Mouse (Mus musculus) liver, embryonic 16.5 days (tissue): ENCODE measurements around the gene Dpep1. TPM values are rescaled to one million over a fixed set of nuclear protein-coding genes. Genes with fewer than 3 reads are reported as not detected.

Experiments used
- ATAC-seq: fragments of 200-750 bp; cut with Nextera tagmentation; 2 replicates; pipeline ENCODE4 v1.8.0; 2017; ENCODE audit warnings: low read depth, mild to moderate bottlenecking, moderate number of reproducible peaks, moderate library complexity
- H3K27ac ChIP-seq: fragments of 300-500 bp; sonication (generic); 2 replicates; pipeline ENCODE4 v1.5.1; 2014; ENCODE audit warnings: mild to moderate bottlenecking, low read length
- H3K27me3 ChIP-seq: fragments of 300-500 bp; sonication (generic); 2 replicates; pipeline ENCODE4 v1.6.1; 2014; ENCODE audit warnings: low read depth, low read length, mixed read lengths; ENCODE audit not compliant: control insufficient read depth, insufficient read depth
- H3K36me3 ChIP-seq: fragments of 300-500 bp; sonication (generic); 2 replicates; pipeline ENCODE4 v1.6.1; 2014; ENCODE audit warnings: mild to moderate bottlenecking; ENCODE audit not compliant: control insufficient read depth, insufficient read depth
- H3K4me1 ChIP-seq: fragments of 300-500 bp; sonication (generic); 2 replicates; pipeline ENCODE4 v1.6.1; 2014; ENCODE audit warnings: low read depth, low read length, mixed read lengths; ENCODE audit not compliant: control insufficient read depth
- H3K4me2 ChIP-seq: fragments of 300-500 bp; sonication (generic); 2 replicates; pipeline ENCODE4 v1.6.1; 2014; ENCODE audit warnings: low read depth, low read length, mixed read lengths
- H3K4me3 ChIP-seq: fragments of 300-500 bp; sonication (generic); 2 replicates; pipeline ENCODE4 v1.5.1; 2014; ENCODE audit warnings: low read depth, mild to moderate bottlenecking, low read length
- H3K9ac ChIP-seq: fragments of 300-500 bp; sonication (generic); 2 replicates; pipeline ENCODE4 v1.6.1; 2014; ENCODE audit warnings: low read depth, low read length
- H3K9me3 ChIP-seq: fragments of 300-500 bp; sonication (generic); replicated peaks from 2 replicates; pipeline ENCODE4 v1.6.1; 2016; ENCODE audit warnings: low read length; ENCODE audit not compliant: control insufficient read depth
- WGBS: fragments of 180-500 bp; shearing (Covaris S2); extraction: QIAGEN DNeasy Blood & Tissue Kit; methylation state at CpG from one replicate; pipeline ENCODE4 v1.1.7; 2014; ENCODE audit not compliant: insufficient replicate concordance; 5-methylcytosine and 5-hydroxymethylcytosine counted together
- polyA plus RNA-seq: library from polyadenylated mRNA; unstranded; fragments of >200 nt; fragmentation: Nextera tagmentation; extraction: Ambion mirVana; gene quantifications from 2 replicates; pipeline ENCODE4 v1.2.1, GENCODE M21; 2015

Gene Dpep1
- 0.12 and 0.39 TPM in 2 replicates for polyA plus RNA-seq

DNA sequence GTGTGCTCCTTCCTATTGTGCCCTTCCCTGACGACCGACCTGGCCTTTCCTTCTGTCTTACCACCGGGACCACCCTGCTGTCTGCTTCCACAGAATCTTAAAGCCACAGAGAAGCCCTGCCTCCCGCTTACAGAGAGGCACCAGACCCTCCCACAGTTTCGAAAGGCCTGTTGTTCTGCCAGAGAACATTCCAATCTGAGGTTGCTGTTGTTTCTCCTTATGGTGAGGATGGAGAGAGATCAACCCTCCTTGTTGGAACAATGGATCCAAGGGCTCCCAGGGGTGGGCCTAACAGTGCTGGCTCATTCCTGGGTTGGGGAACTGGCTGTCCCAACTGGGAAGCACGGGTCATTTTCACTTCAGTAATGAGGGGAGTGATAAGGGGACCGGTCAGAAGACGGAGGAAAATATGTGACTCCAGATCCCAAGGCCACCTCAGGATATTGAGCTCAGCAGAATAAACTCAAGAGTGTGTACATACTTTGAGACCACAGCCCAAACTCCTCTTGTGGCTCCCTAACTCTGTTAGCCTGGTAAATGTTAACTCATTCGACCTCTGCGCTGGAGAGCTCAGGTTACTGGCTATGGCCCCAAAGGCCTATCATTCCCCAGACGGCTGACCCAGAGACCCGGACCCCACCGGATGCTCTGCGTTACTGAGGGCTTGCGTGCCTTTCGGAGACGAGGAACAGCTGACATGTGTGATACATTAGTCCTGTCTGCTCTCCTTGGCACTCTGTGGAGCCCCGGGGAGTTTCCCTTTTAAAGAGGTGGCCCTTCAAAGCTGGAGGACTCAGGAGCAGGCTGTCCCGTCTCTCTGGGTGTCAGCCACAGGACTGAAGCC lies at the start of gene Dpep1:
Gene Dpep1 (plus strand): TSS at position 677 of the 844 bp plus-strand sequence.
- no peaks in the 10 kb centered on the region for H3K27me3 ChIP-seq
- H3K9ac ChIP-seq, result no peak within 1 kb of the TSS
- WGBS, result 50% methylated on average over 19 of the region's 19 CpGs
- no peak within 1 kb of the TSS for H3K27ac ChIP-seq
- ATAC-seq, result no peak
- no peaks in the 10 kb centered on the region for H3K36me3 ChIP-seq
- no peak within 1 kb of the TSS for H3K4me2 ChIP-seq
- H3K4me1 ChIP-seq, result peaks cover 10% of the 10 kb centered on the region
- H3K4me3 ChIP-seq, result no peak within 1 kb of the TSS
- no peaks in the 10 kb centered on the region for H3K9me3 ChIP-seq

DNA sequence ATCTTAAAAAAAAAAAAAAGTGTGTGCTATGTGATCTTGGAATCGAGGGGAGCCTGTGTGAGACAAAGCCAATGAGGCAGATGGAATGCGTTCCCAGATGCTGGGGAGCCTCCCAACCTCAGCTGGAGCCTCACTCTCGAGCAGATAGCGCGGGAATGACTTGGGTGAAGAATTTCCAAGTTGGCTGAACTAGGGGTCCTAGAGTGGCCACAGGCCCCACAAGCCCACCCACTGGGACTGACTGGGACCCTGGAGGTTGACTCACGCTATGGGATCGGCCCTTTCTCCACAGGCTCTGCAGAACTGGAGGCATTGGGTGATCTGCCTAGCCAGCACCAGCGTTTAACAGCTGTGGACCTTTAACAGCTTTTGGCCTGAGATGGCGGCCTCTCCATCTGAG lies 49.8 kb upstream of the Dpep1 start:
- Histone ChIP-seq H3K4me1 (no peaks in the 10 kb centered on the region), H3K27me3 (no peaks in the 10 kb centered on the region), H3K9ac (no peak overlapping the region), H3K36me3 (no peaks in the 10 kb centered on the region), H3K4me3 (no peak overlapping the region), H3K9me3 (peaks cover 3% of the 10 kb centered on the region; the same call in 1 of the 2 replicates), H3K4me2 (no peak overlapping the region), H3K27ac (no peak overlapping the region)
- no peak for ATAC-seq
- 68% methylated on average over 9 of the region's 9 CpGs for WGBS

DNA sequence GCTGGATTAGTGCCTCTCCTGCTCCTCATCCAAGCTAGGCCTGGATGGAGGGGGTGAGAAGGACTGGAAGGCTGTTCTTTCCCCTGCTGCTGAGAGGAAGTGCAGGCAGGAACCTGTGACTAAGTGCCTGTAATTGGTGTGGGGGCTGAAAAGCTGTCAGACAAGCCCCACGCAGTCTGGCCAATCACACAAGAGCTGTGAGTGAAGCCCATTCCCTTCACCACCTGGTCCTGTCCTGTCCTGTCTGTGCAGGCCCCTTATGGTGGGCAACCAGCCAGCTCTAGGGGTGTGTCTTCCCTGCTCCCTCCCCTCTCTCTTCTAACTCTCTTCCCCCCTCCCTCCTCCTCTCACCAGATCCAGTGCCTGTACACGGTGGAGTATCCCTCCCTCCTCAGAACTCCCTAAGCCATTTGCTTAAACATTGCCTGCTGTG lies 48.4 kb upstream of the Dpep1 start:
- H3K27me3 ChIP-seq, result no peaks in the 10 kb centered on the region
- H3K9me3 ChIP-seq, result peaks cover 3% of the 10 kb centered on the region; the same call in 1 of the 2 replicates
- H3K27ac ChIP-seq, result no peak overlapping the region
- ATAC-seq, result no peak
- no peak overlapping the region for H3K4me3 ChIP-seq
- no peak overlapping the region for H3K4me2 ChIP-seq
- 26% methylated on average over 2 of the region's 2 CpGs for WGBS
- no peaks in the 10 kb centered on the region for H3K36me3 ChIP-seq
- no peak overlapping the region; the same call in 1 of the 2 replicates for H3K9ac ChIP-seq
- no peaks in the 10 kb centered on the region for H3K4me1 ChIP-seq

DNA sequence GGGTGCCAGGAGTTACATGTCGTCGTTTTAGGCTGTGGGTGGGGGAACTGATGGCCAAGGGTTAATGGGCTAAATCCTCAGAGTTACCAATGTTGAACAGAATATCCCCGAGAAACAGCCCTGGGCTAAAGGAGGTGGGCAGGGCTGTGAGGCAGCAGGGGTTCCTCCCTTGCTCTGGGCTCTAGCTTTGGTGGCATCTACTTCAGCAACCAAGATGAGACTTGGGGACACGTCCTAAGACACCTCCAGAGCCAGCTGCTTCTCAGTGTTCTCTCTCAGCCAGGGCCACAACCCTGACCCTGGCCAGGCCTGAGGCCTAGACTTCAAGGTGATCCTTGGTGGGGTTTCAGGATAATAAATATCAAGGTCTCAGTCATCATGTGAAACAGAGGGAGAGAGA lies 47.3 kb upstream of the Dpep1 start:
- 60% methylated on average over 4 of the region's 4 CpGs for WGBS
- no peak for ATAC-seq

DNA sequence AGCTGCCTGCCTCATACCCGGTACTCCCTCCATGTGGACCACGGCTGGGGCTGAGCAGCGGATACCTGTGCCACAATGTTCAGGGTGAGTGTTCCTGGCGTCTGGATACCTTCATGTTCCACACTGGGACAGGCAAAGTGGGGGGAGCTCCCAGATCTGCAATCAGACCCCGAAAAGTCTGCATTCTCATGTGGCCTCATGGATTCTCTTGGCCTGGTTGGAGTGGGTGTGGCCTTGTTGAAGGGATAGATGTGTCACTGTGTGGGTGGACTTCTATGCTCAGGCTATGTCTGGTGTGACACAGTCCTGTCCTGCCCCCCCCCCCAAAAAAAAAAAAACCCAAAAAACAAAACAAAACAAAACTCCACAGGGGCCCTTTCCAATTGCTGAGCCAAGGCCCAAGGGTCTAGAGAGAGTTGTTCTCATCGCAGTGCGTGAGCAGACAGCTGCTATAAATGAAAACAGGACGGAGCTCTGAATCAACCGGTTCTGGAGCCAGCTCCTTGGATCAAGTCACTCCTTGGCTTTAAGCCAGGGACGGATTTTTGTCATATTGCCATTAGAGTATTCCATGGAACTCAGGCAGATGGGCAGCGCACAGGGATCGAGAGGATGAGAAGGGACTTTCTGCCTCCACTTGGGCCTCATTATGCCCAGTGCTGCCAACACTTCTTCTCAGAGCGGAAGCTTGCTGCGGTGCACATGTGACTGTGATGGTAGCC lies 44.1 kb upstream of the Dpep1 start:
- WGBS, result 76% methylated on average over 14 of the region's 14 CpGs
- H3K4me3 ChIP-seq, result no peak overlapping the region
- no peak overlapping the region for H3K4me2 ChIP-seq
- H3K9me3 ChIP-seq, result no peaks in the 10 kb centered on the region
- H3K27me3 ChIP-seq, result no peaks in the 10 kb centered on the region
- no peak for ATAC-seq
- H3K9ac ChIP-seq, result no peak overlapping the region
- H3K36me3 ChIP-seq, result no peaks in the 10 kb centered on the region
- no peak overlapping the region for H3K27ac ChIP-seq
- no peaks in the 10 kb centered on the region for H3K4me1 ChIP-seq

More for the DNA sequence above, 47.3 kb upstream of the Dpep1 start:
- no peak overlapping the region for H3K27ac ChIP-seq
- H3K9ac ChIP-seq, result no peak overlapping the region
- no peaks in the 10 kb centered on the region for H3K9me3 ChIP-seq
- no peaks in the 10 kb centered on the region for H3K27me3 ChIP-seq
- no peak overlapping the region for H3K4me2 ChIP-seq
- no peaks in the 10 kb centered on the region for H3K36me3 ChIP-seq
- H3K4me1 ChIP-seq, result no peaks in the 10 kb centered on the region
- H3K4me3 ChIP-seq, result no peak overlapping the region

DNA sequence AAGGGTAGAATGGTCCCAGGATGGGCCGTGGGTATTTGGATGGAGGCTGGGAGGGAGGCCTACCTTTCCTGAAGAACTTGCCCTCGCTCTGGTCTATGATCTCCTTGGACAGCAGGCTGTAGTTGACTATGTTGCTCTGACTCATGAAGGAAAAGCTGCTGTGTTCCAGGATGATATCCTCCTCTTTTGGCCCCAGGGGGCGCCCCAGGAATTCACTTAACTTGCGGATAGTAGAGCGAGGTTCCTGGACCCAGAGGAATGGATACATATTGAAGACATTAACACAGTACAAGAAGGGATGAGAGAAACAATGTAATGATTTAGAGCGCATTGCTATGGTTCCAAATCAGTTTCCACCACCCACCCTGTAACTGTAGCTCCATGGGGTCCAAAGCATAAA lies 40.8 kb upstream of the Dpep1 start:
- WGBS, result 45% methylated on average over 6 of the region's 6 CpGs
- Histone ChIP-seq H3K27ac (no peak overlapping the region), H3K27me3 (no peaks in the 10 kb centered on the region; the same call in 1 of the 2 replicates), H3K9me3 (no peaks in the 10 kb centered on the region), H3K4me3 (no peak overlapping the region), H3K36me3 (no peaks in the 10 kb centered on the region), H3K4me2 (no peak overlapping the region), H3K9ac (no peak overlapping the region), H3K4me1 (no peaks in the 10 kb centered on the region)
- ATAC-seq, result no peak

DNA sequence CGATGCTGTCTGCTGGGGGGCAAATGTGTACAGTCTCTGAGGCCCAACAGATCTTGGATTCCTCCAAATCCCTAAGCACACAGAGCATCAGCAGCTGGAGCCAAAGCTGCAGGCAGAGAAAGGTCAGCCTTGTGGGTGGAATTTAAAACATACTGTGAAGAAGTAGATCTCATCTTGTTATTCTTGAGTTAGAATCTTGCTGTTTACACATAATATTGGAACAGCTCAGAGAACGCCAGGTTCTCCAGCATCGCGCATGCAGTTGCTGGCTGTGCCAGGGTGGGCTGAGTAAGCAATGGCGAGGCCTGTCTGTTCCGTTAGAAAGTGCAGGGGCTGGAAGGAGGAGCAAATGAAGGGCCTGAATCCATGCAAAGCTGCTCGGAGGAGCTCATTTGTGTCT lies 39.7 kb upstream of the Dpep1 start:
- Histone ChIP-seq H3K9me3 (no peaks in the 10 kb centered on the region), H3K4me1 (no peaks in the 10 kb centered on the region), H3K4me3 (no peak overlapping the region), H3K9ac (no peak overlapping the region), H3K27ac (no peak overlapping the region), H3K36me3 (no peaks in the 10 kb centered on the region), H3K27me3 (no peaks in the 10 kb centered on the region; the same call in 1 of the 2 replicates), H3K4me2 (no peak overlapping the region)
- no peak for ATAC-seq
- WGBS, result 75% methylated on average over 7 of the region's 7 CpGs

DNA sequence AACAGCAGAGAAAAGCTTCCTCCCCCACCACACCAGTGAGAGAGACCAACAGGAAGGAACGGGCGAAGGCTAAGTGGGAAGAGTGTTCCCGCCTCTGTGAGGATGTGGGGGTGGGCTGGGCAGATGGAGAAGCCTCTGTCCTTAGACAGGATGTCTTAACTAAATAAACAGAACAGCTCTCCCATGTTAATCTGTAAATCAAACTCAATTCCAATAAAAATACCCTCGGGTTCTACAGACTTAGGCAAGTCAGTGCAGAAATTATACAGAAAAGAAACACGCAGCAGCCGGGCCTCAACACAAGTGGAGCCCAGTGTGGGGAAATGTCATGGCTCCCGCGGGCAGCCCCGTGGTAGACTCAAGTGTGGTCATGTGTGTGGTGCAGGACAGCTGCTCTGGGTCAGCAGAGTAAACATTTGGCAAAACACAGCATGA lies 35.3 kb upstream of the Dpep1 start:
- H3K27me3 ChIP-seq, result no peaks in the 10 kb centered on the region; the same call in 1 of the 2 replicates
- no peak overlapping the region for H3K27ac ChIP-seq
- H3K4me3 ChIP-seq, result no peak overlapping the region
- H3K9me3 ChIP-seq, result no peaks in the 10 kb centered on the region
- no peak overlapping the region for H3K4me2 ChIP-seq
- no peak for ATAC-seq
- H3K36me3 ChIP-seq, result no peaks in the 10 kb centered on the region
- H3K4me1 ChIP-seq, result peaks cover 7% of the 10 kb centered on the region
- WGBS, result 34% methylated on average over 9 of the region's 9 CpGs
- no peak overlapping the region for H3K9ac ChIP-seq

DNA sequence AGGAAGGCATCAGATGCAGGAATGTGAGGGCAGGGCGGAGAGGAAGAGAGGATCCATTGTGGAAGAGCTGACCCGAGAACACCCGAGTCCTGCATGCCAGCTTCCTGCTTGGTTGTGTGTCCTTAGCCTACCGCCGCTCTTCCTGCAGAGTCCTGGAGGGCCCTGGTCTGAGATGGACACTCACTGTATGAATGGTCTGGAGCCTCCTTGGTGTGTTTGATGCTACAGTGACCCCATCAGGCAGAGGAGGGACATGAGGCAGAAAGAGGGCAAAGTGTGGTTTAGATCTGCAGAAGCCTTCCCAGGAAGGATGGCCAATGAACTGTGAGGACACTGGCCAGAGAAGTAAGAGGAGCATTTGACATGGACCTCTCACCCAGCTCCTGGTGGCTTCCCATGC lies 30.9 kb upstream of the Dpep1 start:
- Histone ChIP-seq H3K27ac (peak overlapping the region; percentile 46; the same call in 1 of the 2 replicates), H3K9me3 (no peaks in the 10 kb centered on the region), H3K4me3 (no peak overlapping the region), H3K4me2 (no peak overlapping the region), H3K36me3 (no peaks in the 10 kb centered on the region), H3K27me3 (no peaks in the 10 kb centered on the region; the same call in 1 of the 2 replicates), H3K9ac (no peak overlapping the region), H3K4me1 (peaks cover 30% of the 10 kb centered on the region)
- WGBS, result 61% methylated on average over 5 of the region's 5 CpGs
- no peak for ATAC-seq
